Mouse (Mus musculus) central nervous system, embryonic 18 days (tissue): ENCODE data around the gene Mup10. TPM values are rescaled to one million over a fixed set of nuclear protein-coding genes. Genes with fewer than 3 reads are reported as not detected.

Source experiments
- polyA plus RNA-seq: library from polyadenylated mRNA; depleted of rRNA; stranded (reverse); fragments of >200 nt; gene quantifications from 2 replicates; pipeline ENCODE4 v1.2.3, GENCODE M21; 2012; rRNA removed

Mup10 gene
- not detected in 2 replicates for polyA plus RNA-seq

GRCm38 (mm10) chr4:60582099-60582498 lies at the start of gene Mup10:
Gene Mup10 (minus strand): TSS chr4:60582199.

Other genes starting within 250 kb of the Mup10 start
- gene Mup9, start 160.2 kb downstream of the Mup10 start, polyA plus RNA-seq: not detected in 2 replicates
- not detected in 2 replicates for gene Mup1, start 80.2 kb downstream of the Mup10 start, polyA plus RNA-seq
- gene Mup11, start 80.2 kb upstream of the Mup10 start, polyA plus RNA-seq: not detected in 2 replicates
- not detected in 2 replicates for gene Mup12, start 159.1 kb upstream of the Mup10 start, polyA plus RNA-seq
- gene Mup22, start 239.3 kb upstream of the Mup10 start, polyA plus RNA-seq: not detected in 2 replicates